Mouse (Mus musculus) ovary, postnatal 10 days (tissue): ENCODE data around the gene Tmem132c.

Experiments
- DNase-seq: peaks from one replicate; pipeline ENCODE4 v3.0.0; 2022; ENCODE audit warnings: low spot score

The Tmem132c gene

DNA sequence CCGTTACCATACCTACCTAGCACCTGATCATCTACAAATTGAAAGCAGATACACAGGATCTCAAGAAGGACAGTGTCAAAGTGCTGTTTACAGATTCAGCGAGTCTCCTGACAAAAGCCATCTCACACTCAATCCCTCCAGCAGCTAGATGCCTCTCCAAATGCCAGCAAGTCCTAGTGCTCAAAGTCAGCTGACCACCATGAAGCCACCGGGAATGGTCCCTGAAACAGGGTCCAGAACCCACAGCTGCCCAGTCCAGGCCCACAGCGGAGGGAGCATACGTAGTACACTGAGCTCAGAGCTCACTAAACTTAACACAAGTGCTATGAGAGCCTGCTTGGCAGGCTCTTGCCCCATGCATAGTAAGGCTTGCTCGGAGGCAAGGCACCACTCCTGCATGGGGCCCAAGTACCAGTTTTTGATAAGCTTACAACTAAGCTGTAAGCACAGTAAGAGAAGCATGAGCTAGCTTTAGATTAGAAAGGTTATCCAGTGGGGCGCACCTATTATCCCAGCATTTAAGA lies 367.6 kb downstream of the Tmem132c start:
- no peak for DNase-seq

DNA sequence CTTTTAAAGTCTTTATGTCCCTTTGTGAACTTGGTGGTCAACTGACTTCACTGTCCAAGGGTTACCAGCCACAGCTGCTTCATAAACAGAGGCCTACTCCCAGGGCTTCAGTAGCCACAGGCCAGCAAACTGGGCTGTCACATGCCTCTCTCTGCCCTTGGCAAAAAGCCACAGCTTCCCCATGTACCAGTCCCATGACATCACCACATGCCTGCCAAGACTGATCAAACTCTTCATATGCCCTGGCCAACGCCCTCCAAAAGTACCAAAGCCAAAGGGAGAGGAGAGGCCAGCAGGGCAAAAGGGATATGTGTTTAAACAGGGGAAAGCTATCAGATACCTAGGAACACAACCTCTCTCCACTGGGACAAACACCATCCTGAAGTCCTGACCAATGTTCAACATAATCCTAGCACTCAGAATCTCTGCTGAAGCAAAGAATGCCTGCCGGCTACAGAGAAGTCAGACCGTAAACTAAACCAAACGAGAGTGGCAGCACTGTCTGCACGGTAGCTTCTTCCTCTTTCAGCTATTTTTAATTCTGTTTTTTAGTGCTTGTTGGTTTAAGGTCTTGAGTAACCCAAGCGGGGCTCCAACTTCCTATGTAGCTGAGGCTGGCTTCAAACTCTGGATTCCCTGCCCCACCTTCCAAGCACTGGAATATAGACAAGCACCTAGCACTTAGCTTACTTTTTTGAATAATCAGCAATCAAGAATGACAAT lies 369.3 kb downstream of the Tmem132c start:
- no peak for DNase-seq

DNA sequence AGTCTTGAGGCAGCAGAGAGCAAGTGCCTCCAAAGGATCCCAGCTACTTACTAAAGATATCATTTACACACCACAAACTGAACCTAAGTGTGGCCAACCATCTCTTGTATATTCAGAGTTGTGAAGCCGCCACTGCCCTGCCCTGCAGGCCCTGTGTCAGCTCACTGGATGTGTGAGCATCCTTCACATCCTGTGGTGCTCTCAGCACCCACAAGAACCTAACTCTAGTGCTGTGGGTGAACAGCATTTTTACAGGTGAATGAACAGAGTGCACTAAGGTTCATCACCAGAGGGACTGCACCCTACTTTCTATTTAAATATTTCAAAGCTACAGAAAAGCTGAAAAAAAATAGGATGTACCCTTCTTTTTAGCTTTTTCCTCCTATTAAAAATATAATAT lies 370.3 kb downstream of the Tmem132c start:
- DNase-seq = no peak

DNA sequence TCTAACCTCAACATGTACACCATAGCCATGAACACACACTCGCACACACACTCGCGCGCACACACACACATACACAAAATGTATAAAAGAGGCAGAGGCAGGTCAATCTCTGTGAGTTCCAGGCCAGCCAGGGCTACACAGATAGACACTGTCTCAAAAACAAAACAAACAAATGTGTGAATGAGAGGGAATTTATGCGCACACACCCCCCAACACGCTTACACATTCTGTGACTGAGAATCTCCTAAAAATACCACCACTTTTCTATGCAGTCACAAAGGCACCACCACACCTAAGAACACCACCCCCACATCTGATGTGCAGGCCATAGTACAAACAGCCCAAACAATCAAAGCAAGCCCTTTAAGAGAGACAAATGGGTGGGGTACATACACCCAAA lies 370.8 kb downstream of the Tmem132c start:
- DNase-seq = no peak
